Mouse (Mus musculus) thymus, postnatal 10 days (tissue): ENCODE measurements around the gene Hsd11b1.

Experiments
- DNase-seq, 2 experiments: peaks; one replicate each; pipeline ENCODE4 v3.0.0; 2021; ENCODE audit warnings: low spot score in 2 of 2

The Hsd11b1 gene

GRCm38 (mm10) chr1:193243571-193244193 is 20.2 kb downstream of the Hsd11b1 start:
- no peak for DNase-seq

- no peak for DNase-seq
These were observed 21.0 kb downstream of the Hsd11b1 start for GRCm38 (mm10) chr1:193242863-193243262.

- no peak for DNase-seq
These were observed 21.6 kb downstream of the Hsd11b1 start for GRCm38 (mm10) chr1:193242238-193242637.

GRCm38 (mm10) chr1:193241436-193241835 is 22.4 kb downstream of the Hsd11b1 start:
- DNase-seq = no peak

GRCm38 (mm10) chr1:193238426-193238825 is 25.4 kb downstream of the Hsd11b1 start:
- DNase-seq = no peak

GRCm38 (mm10) chr1:193234930-193235329 is 28.9 kb downstream of the Hsd11b1 start:
- DNase-seq = no peak

- DNase-seq = no peak
These were observed 29.7 kb downstream of the Hsd11b1 start for GRCm38 (mm10) chr1:193234130-193234645.

GRCm38 (mm10) chr1:193232732-193233131 is 31.1 kb downstream of the Hsd11b1 start:
- no peak for DNase-seq

- DNase-seq = no peak
These were observed 32.9 kb downstream of the Hsd11b1 start for GRCm38 (mm10) chr1:193230935-193231334.

GRCm38 (mm10) chr1:193230531-193230930 is 33.3 kb downstream of the Hsd11b1 start:
- DNase-seq = no peak

- no peak for DNase-seq
These were observed 34.3 kb downstream of the Hsd11b1 start for GRCm38 (mm10) chr1:193229570-193229969.

- DNase-seq = no peak
These were observed 36.3 kb downstream of the Hsd11b1 start for GRCm38 (mm10) chr1:193227537-193227936.

GRCm38 (mm10) chr1:193226724-193227522 is 37.0 kb downstream of the Hsd11b1 start:
- no peak for DNase-seq

- DNase-seq = no peak
These were observed 37.8 kb downstream of the Hsd11b1 start for GRCm38 (mm10) chr1:193226114-193226513.

- DNase-seq = no peak
These were observed 38.3 kb downstream of the Hsd11b1 start for GRCm38 (mm10) chr1:193225531-193225930.

- no peak for DNase-seq
These were observed 43.5 kb downstream of the Hsd11b1 start for GRCm38 (mm10) chr1:193220408-193220807.

GRCm38 (mm10) chr1:193216000-193216399 is 47.9 kb downstream of the Hsd11b1 start:
- no peak for DNase-seq

GRCm38 (mm10) chr1:193214053-193214452 is 49.8 kb downstream of the Hsd11b1 start:
- DNase-seq = no peak

GRCm38 (mm10) chr1:193211371-193211770 is 52.5 kb downstream of the Hsd11b1 start:
- DNase-seq = no peak

- DNase-seq = peak; percentile 61 to 76
These were observed 55.7 kb downstream of the Hsd11b1 start for GRCm38 (mm10) chr1:193208178-193208577.

GRCm38 (mm10) chr1:193207503-193207902 is 56.4 kb downstream of the Hsd11b1 start, which contains the start of gene Lamb3:
TSS of gene Lamb3 (plus strand) at chr1:193207699.
- no peak for DNase-seq

GRCm38 (mm10) chr1:193205431-193205830 is 58.4 kb downstream of the Hsd11b1 start:
- no peak for DNase-seq

- DNase-seq = no peak
These were observed 60.1 kb downstream of the Hsd11b1 start for GRCm38 (mm10) chr1:193203821-193204220.
